Mouse (Mus musculus): ENCODE results near the gene Mak. TPM values are rescaled to one million over a fixed set of nuclear protein-coding genes. Genes with fewer than 3 reads are reported as not detected.

The Mak gene
- polyA plus RNA-seq (2015; fragmentation: Nextera tagmentation; extraction: Ambion mirVana) = 0.10 and 0.31 TPM in 2 replicates

DNA sequence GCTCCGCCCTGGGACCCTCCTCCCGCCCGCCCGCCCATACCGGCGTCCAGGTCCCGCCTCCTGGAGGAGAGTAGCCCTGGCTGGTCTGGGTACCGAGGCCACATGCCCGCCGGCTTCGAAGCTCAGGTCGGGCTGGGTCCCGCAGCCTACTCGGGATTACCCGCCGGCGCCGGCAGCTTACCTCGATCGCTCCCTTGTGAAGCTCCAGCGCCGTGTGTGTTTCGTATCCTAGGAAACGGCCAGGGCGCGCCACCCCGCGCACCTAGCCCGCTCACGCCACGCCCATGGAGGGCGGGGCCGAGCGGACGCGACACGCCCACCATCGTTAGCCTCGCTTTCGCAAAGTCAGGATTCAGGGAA lies at the start of gene Mak:
Gene Mak, minus strand, starts transcription at position 286 of the 360 bp plus-strand sequence.
- H3K27ac ChIP-seq (replicated peaks) = no peak within 1 kb of the TSS
- H3K9me3 ChIP-seq (replicated peaks) = no peaks in the 10 kb centered on the region
- H3K4me1 ChIP-seq (replicated peaks) = peaks cover 9% of the 10 kb centered on the region
- H3K4me3 ChIP-seq (replicated peaks) = peak within 1 kb of the TSS; percentile 53
- H3K36me3 ChIP-seq (replicated peaks) = no peaks in the 10 kb centered on the region
- H3K4me2 ChIP-seq = peak within 1 kb of the TSS; percentile 86
- H3K9ac ChIP-seq = no peak within 1 kb of the TSS
- ATAC-seq (ENCODE audit: insufficient read depth) = peak; percentile 81
- H3K27me3 ChIP-seq = peaks cover 60% of the 10 kb centered on the region
- WGBS (ENCODE audit: insufficient replicate concordance) = under 1% methylated on average over 40 of the region's 40 CpGs

DNA sequence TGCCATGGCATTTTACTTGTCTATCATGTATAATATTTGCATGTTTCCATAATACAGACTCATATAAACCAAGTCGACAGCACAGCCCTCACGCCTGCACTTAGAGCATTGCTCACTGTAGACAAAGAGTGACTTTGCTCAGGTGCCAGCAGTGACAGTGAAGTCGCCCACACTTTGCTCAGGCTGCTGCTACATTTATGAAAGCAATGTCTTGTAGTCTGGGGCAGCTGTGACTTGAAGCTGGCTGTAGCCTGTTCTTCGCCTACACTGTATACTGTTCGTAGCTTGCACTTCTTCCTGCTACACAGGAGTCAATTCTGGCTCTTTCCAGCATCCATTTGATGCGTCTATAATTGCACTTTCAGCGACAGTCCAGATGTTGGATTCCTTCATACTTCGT lies 49.6 kb upstream of the Mak start:
- Histone ChIP-seq H3K9me3 (replicated peaks) (no peaks in the 10 kb centered on the region), H3K27me3 (0 out of 2 replicates have a peak, but pooled peaks cover 3% of the 10 kb centered on the region), H3K4me1 (replicated peaks) (no peaks in the 10 kb centered on the region), H3K4me3 (replicated peaks) (no peak overlapping the region), H3K4me2 (no peak overlapping the region), H3K9ac (no peak overlapping the region), H3K27ac (replicated peaks) (no peak overlapping the region), H3K36me3 (replicated peaks) (no peaks in the 10 kb centered on the region)
- WGBS (ENCODE audit: insufficient replicate concordance) = 68% methylated on average over 8 of the region's 8 CpGs
- ATAC-seq (ENCODE audit: insufficient read depth) = no peak

DNA sequence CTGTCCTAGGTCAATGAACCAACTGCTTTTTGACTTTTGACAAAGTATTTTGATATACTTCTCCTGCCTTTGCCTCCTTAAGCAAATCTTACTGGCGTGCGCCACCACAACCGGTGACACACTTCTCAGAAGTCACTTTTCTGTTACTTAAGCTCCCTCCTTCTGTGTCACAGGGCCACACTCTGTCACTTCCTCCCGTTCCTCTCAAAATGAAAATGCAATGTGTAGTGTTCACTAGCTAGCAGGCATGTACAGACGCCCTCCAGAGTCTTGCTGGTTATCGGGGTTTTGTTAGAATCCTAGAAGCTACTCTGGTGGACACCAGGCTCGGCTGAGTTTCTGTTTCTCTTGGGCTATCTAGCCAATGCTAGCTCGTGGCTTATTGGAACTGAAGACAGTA lies 48.8 kb upstream of the Mak start:
- no peak overlapping the region for H3K4me2 ChIP-seq

DNA sequence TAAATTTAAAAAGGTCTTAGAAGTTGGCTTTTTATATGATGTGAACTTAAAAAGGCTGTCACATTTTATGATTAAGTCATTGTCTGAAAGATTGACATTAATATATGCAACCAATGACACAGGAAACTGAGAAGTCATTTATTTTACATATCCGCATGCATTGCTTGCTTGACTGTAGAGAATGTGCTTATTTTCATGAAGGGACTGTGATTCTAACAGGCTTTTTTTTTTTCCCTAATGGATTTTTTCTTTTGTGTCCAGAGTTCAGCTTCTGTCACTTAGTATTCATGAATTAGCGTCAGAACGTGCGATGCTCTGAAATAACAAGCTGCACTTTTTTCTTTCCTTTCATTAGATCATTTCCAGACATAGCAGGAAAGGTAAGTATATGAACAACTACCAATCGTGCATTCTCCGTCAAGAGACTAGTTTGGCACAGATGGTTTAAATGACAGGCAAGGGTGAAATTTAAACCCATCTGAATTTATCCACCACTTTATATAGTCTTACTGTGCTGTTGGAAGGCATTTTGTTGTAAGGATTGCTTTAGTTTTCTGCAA lies 44.2 kb upstream of the Mak start:
- WGBS (ENCODE audit: insufficient replicate concordance) = 80% methylated on average over 6 of the region's 6 CpGs
- no peaks in the 10 kb centered on the region for H3K4me1 ChIP-seq (replicated peaks)
- H3K9ac ChIP-seq = no peak overlapping the region
- ATAC-seq (ENCODE audit: insufficient read depth) = no peak
- no peaks in the 10 kb centered on the region for H3K27me3 ChIP-seq
- no peak overlapping the region for H3K4me3 ChIP-seq (replicated peaks)
- no peaks in the 10 kb centered on the region for H3K36me3 ChIP-seq (replicated peaks)
- H3K27ac ChIP-seq (replicated peaks) = no peak overlapping the region
- H3K9me3 ChIP-seq (replicated peaks) = no peaks in the 10 kb centered on the region
- H3K4me2 ChIP-seq = no peak overlapping the region

More for the DNA sequence above, 48.8 kb upstream of the Mak start:
- H3K9ac ChIP-seq = no peak overlapping the region
- H3K27me3 ChIP-seq = 0 out of 2 replicates have a peak, but pooled peaks cover 3% of the 10 kb centered on the region
- 53% methylated on average over 8 of the region's 8 CpGs for WGBS (ENCODE audit: insufficient replicate concordance)
- no peaks in the 10 kb centered on the region for H3K9me3 ChIP-seq (replicated peaks)
- H3K36me3 ChIP-seq (replicated peaks) = no peaks in the 10 kb centered on the region
- no peaks in the 10 kb centered on the region for H3K4me1 ChIP-seq (replicated peaks)
- no peak overlapping the region for H3K4me3 ChIP-seq (replicated peaks)
- no peak for ATAC-seq (ENCODE audit: insufficient read depth)
- no peak overlapping the region for H3K27ac ChIP-seq (replicated peaks)

DNA sequence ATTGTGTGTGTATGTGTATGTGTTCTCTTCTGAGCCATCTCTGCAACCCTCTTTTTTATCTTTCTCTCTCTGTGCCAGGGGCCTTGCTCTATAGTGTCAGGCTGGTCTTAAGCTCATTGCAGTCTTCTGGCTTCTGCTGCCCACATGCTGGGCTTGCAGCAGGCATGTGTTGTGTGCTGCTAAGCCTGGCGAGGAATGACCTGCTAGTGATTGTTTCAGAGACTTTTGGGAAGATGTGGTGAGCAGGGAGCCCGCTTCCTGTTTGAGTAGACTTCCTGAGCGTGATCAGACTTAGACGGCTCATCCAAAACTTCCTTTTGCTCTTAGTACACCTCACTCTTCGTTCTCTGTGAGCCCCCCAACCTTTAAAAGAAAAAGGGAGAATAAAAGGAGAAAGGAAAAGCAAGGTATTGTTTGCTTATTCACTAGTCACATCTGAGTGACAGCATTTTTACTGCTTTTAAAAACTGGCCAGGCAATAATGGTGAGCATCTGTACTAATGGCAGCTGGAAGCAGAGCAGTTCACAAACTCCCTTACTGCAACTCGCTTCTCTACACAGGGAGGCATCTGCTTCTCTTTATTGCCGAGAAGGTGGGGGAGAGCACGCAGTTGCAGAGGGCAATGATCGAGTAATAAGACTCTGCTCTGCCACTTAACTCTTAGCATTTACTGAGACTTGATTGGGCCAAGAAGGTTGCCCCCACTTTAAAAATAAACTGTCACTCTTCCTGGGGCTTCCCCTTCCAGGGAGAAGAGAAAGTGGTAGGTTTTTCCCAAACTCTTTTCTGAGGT lies 39.8 kb upstream of the Mak start:
- Histone ChIP-seq H3K27me3 (peaks cover 13% of the 10 kb centered on the region), H3K9ac (no peak overlapping the region), H3K4me2 (no peak overlapping the region), H3K4me1 (replicated peaks) (no peaks in the 10 kb centered on the region), H3K4me3 (replicated peaks) (no peak overlapping the region), H3K9me3 (replicated peaks) (no peaks in the 10 kb centered on the region), H3K36me3 (replicated peaks) (no peaks in the 10 kb centered on the region), H3K27ac (replicated peaks) (no peak overlapping the region)
- ATAC-seq (ENCODE audit: insufficient read depth) = no peak
- 15% methylated on average over 9 of the region's 9 CpGs for WGBS (ENCODE audit: insufficient replicate concordance)

DNA sequence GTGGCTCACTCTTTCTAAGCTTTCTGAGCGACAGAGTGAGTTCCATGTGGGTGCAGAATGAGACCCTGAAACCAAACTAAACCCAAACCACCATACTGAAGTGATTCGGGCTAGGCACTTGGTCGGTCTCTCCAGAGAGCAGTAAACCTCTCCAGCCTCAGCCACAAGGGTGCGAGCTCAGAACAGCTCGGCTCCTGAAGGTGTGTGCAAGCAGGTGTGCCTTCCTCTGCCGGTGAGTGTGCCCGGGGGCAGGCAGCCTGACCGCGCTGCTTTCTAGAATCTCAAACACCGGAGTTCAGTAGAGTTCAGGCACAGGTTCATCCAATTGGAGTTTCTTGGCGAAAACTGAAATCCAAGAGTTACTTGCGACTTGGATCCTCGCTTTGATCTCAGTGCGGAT lies 34.4 kb upstream of the Mak start, which contains the start of gene Sycp2l:
Gene Sycp2l, plus strand, starts transcription at position 368 of the 400 bp plus-strand sequence.
- Histone ChIP-seq H3K9me3 (replicated peaks) (no peaks in the 10 kb centered on the region), H3K9ac (no peak within 1 kb of the TSS), H3K27ac (replicated peaks) (no peak within 1 kb of the TSS), H3K27me3 (peaks cover 43% of the 10 kb centered on the region), H3K4me3 (replicated peaks) (no peak within 1 kb of the TSS), H3K4me2 (peak within 1 kb of the TSS; percentile 27), H3K4me1 (replicated peaks) (no peaks in the 10 kb centered on the region), H3K36me3 (replicated peaks) (no peaks in the 10 kb centered on the region)
- ATAC-seq (ENCODE audit: insufficient read depth) = no peak
- WGBS (ENCODE audit: insufficient replicate concordance) = 32% methylated on average over 14 of the region's 14 CpGs

DNA sequence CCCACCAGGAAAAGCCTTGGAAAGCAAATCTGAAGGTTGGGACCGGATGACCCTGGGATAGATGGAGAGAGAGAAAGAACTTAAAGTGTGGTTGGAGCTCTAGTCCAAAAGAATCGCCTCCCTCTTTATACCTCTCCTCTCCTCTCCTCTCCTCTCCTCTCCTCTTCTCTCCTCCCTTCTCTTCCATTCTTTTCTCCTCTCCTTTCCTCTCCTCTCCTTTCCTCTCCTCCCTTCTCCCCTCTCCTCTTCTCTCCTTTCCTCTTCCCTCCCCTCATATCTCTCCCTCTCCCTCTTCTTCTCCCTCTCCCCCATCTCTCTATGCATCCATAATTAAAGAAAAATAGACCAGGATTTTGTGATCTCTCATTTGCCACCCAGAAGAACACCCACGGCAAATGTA lies 31.4 kb upstream of the Mak start, which contains the start of gene Gcm2:
Gene Gcm2, minus strand, starts transcription at position 101 of the 400 bp plus-strand sequence.
- WGBS (ENCODE audit: insufficient replicate concordance) = 53% methylated on average over 3 of the region's 3 CpGs
- H3K27ac ChIP-seq (replicated peaks) = no peak within 1 kb of the TSS
- H3K4me3 ChIP-seq (replicated peaks) = no peak within 1 kb of the TSS
- no peak within 1 kb of the TSS for H3K4me2 ChIP-seq
- no peaks in the 10 kb centered on the region for H3K9me3 ChIP-seq (replicated peaks)
- no peaks in the 10 kb centered on the region for H3K36me3 ChIP-seq (replicated peaks)
- H3K9ac ChIP-seq = no peak within 1 kb of the TSS
- no peak for ATAC-seq (ENCODE audit: insufficient read depth)
- H3K4me1 ChIP-seq (replicated peaks) = no peaks in the 10 kb centered on the region
- H3K27me3 ChIP-seq = peaks cover 43% of the 10 kb centered on the region

DNA sequence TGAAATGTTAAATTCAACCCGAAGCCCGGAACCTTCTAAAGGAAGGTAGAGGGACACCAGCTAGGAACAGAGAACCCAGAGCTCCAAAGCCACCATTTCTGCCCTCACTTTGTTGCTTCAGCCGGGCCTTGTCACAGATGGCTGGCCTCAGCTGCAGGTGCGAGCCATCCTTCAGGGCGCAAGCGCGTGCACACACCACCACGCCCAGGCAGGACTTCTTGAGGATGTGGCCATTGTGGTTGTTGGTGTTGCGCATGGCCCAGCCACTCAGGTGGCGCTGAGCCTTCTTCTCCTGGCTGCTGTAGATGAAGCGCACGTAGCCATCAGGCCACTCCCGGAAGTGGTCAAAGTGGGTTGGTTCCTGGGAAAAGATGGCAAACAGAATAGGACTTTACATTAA lies 26.0 kb upstream of the Mak start:
- H3K4me1 ChIP-seq (replicated peaks) = peaks cover 17% of the 10 kb centered on the region
- no peak for ATAC-seq (ENCODE audit: insufficient read depth)
- H3K4me3 ChIP-seq (replicated peaks) = no peak overlapping the region
- H3K4me2 ChIP-seq = no peak overlapping the region
- no peaks in the 10 kb centered on the region for H3K36me3 ChIP-seq (replicated peaks)
- H3K27me3 ChIP-seq = peaks cover 4% of the 10 kb centered on the region
- H3K9ac ChIP-seq = no peak overlapping the region
- WGBS (ENCODE audit: insufficient replicate concordance) = 83% methylated on average over 13 of the region's 13 CpGs
- H3K27ac ChIP-seq (replicated peaks) = no peak overlapping the region
- H3K9me3 ChIP-seq (replicated peaks) = no peaks in the 10 kb centered on the region

DNA sequence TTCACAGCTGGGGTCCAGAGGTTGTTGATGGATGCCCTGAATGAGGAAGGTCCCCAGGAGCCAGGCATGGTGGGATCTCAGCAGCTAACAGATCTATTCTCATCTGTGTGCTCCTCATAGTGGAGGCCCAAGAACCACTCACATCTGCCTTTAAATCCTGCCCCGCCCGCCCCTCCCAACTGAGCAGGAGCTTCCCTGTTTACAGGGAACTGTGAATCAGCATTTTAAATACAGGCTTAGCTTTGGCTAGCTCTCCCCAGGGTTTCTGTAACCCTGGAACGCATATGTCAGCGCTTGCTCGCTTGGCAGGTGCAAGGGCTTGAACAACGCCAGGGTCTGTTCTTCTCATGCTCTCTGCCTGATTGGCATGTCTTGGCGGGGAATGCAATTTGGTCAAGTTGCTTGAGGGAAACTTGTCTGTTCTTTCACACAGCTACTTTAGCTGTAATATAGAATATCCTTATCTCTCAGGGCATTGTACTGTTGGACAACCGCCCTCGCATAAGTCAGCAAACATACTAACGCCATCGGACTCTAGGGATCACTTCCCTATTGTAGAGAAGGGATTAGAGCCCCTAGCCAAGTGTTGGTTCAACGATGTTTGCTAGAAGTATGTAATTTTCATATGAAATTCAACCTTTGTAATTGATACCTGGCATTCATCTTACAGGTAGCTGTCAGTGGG lies 24.5 kb upstream of the Mak start:
- peak; percentile 87 for ATAC-seq (ENCODE audit: insufficient read depth)
- peak overlapping the region; percentile 61 for H3K27ac ChIP-seq (replicated peaks)
- no peak overlapping the region for H3K4me3 ChIP-seq (replicated peaks)
- no peaks in the 10 kb centered on the region for H3K9me3 ChIP-seq (replicated peaks)
- peaks cover 17% of the 10 kb centered on the region for H3K4me1 ChIP-seq (replicated peaks)
- H3K4me2 ChIP-seq = peak overlapping the region; percentile 23
- H3K36me3 ChIP-seq (replicated peaks) = no peaks in the 10 kb centered on the region
- no peak overlapping the region for H3K9ac ChIP-seq
- 45% methylated on average over 12 of the region's 12 CpGs for WGBS (ENCODE audit: insufficient replicate concordance)
- H3K27me3 ChIP-seq = 0 out of 2 replicates have a peak, but pooled peaks cover 3% of the 10 kb centered on the region

DNA sequence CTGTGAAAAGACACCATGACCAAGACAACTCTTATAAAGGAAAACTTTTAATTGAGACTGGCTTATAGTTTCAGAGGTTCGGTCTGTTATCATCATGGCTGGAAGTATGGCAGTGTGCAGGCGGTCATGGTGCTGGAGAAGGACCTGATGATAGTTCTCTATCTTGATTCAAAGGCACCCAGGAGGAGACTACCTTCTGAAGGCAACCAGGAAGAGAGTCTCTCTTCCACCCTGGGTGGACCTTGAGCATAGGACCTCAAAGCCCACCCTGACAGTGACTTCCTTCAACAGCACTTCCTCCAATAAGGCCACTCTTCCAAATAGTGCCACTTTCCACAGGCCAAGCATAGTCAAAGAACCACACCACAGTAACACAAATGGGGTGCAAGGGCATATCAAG lies 20.5 kb upstream of the Mak start:
- Histone ChIP-seq H3K27me3 (peaks cover 3% of the 10 kb centered on the region; the same call in 1 of the 2 replicates), H3K9ac (no peak overlapping the region), H3K36me3 (replicated peaks) (no peaks in the 10 kb centered on the region), H3K4me2 (no peak overlapping the region), H3K9me3 (replicated peaks) (no peaks in the 10 kb centered on the region), H3K4me1 (replicated peaks) (peaks cover 31% of the 10 kb centered on the region), H3K27ac (replicated peaks) (no peak overlapping the region), H3K4me3 (replicated peaks) (no peak overlapping the region)
- no peak for ATAC-seq (ENCODE audit: insufficient read depth)
- WGBS (ENCODE audit: insufficient replicate concordance) = 58% methylated on average over 2 of the region's 2 CpGs

DNA sequence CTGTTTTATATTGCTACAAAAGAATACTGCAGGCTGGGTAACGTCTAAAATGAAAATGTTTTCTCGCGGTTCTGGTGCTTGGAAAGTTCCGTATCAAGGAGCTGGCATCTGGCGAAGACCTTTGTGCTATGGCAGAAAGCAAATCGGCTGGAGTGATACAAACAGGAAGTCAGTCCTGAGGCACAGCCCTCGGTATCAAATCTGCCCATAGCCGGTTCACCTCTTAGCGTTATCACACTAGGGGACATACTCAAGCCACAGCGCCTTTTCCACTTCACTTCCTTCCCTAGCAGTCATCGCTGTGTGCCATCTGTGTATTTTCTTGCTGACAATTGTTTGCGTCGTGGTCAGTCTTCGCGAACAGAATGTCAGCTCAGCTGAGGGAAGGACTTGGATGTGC lies 18.8 kb upstream of the Mak start:
- Histone ChIP-seq H3K9ac (no peak overlapping the region), H3K27me3 (peaks cover 10% of the 10 kb centered on the region), H3K9me3 (replicated peaks) (no peaks in the 10 kb centered on the region), H3K27ac (replicated peaks) (no peak overlapping the region), H3K4me1 (replicated peaks) (peaks cover 17% of the 10 kb centered on the region), H3K4me2 (peak overlapping the region; percentile 14; the same call in 1 of the 2 replicates), H3K4me3 (replicated peaks) (no peak overlapping the region), H3K36me3 (replicated peaks) (no peaks in the 10 kb centered on the region)
- ATAC-seq (ENCODE audit: insufficient read depth) = no peak
- 28% methylated on average over 15 of the region's 15 CpGs for WGBS (ENCODE audit: insufficient replicate concordance)

Data from liver, embryonic 15.5 days (tissue).